Mouse (Mus musculus) liver, embryonic 16.5 days (tissue): ENCODE data around the gene Nrxn1. TPM values are rescaled to one million over a fixed set of nuclear protein-coding genes. Genes with fewer than 3 reads are reported as not detected.

Experiments used
- ATAC-seq: fragments of 200-750 bp; cut with Nextera tagmentation; 2 replicates; pipeline ENCODE4 v1.8.0; 2017; ENCODE audit warnings: low read depth, mild to moderate bottlenecking, moderate number of reproducible peaks, moderate library complexity
- H3K27ac ChIP-seq: fragments of 300-500 bp; sonication (generic); 2 replicates; pipeline ENCODE4 v1.5.1; 2014; ENCODE audit warnings: mild to moderate bottlenecking, low read length
- H3K27me3 ChIP-seq: fragments of 300-500 bp; sonication (generic); 2 replicates; pipeline ENCODE4 v1.6.1; 2014; ENCODE audit warnings: low read depth, low read length, mixed read lengths; ENCODE audit not compliant: control insufficient read depth, insufficient read depth
- H3K36me3 ChIP-seq: fragments of 300-500 bp; sonication (generic); 2 replicates; pipeline ENCODE4 v1.6.1; 2014; ENCODE audit warnings: mild to moderate bottlenecking; ENCODE audit not compliant: control insufficient read depth, insufficient read depth
- H3K4me1 ChIP-seq: fragments of 300-500 bp; sonication (generic); 2 replicates; pipeline ENCODE4 v1.6.1; 2014; ENCODE audit warnings: low read depth, low read length, mixed read lengths; ENCODE audit not compliant: control insufficient read depth
- H3K4me2 ChIP-seq: fragments of 300-500 bp; sonication (generic); 2 replicates; pipeline ENCODE4 v1.6.1; 2014; ENCODE audit warnings: low read depth, low read length, mixed read lengths
- H3K4me3 ChIP-seq: fragments of 300-500 bp; sonication (generic); 2 replicates; pipeline ENCODE4 v1.5.1; 2014; ENCODE audit warnings: low read depth, mild to moderate bottlenecking, low read length
- H3K9ac ChIP-seq: fragments of 300-500 bp; sonication (generic); 2 replicates; pipeline ENCODE4 v1.6.1; 2014; ENCODE audit warnings: low read depth, low read length
- H3K9me3 ChIP-seq: fragments of 300-500 bp; sonication (generic); replicated peaks from 2 replicates; pipeline ENCODE4 v1.6.1; 2016; ENCODE audit warnings: low read length; ENCODE audit not compliant: control insufficient read depth
- WGBS: fragments of 180-500 bp; shearing (Covaris S2); extraction: QIAGEN DNeasy Blood & Tissue Kit; methylation state at CpG from one replicate; pipeline ENCODE4 v1.1.7; 2014; ENCODE audit not compliant: insufficient replicate concordance; 5-methylcytosine and 5-hydroxymethylcytosine counted together
- polyA plus RNA-seq: library from polyadenylated mRNA; unstranded; fragments of >200 nt; fragmentation: Nextera tagmentation; extraction: Ambion mirVana; gene quantifications from 2 replicates; pipeline ENCODE4 v1.2.1, GENCODE M21; 2015

The Nrxn1 gene
- polyA plus RNA-seq, 1 experiment from 2014 or later, result 0.22 TPM

GRCm38 (mm10) chr17:90807199-90807598 lies 285.7 kb downstream of the Nrxn1 start:
- Histone ChIP-seq H3K9me3 (no peaks in the 10 kb centered on the region), H3K36me3 (no peaks in the 10 kb centered on the region), H3K27ac (no peak overlapping the region), H3K4me3 (no peak overlapping the region), H3K4me2 (no peak overlapping the region), H3K4me1 (no peaks in the 10 kb centered on the region), H3K9ac (no peak overlapping the region), H3K27me3 (no peaks in the 10 kb centered on the region)
- no peak for ATAC-seq

- ATAC-seq, result no peak
- H3K36me3 ChIP-seq, result no peaks in the 10 kb centered on the region
- no peaks in the 10 kb centered on the region for H3K4me1 ChIP-seq
- H3K27me3 ChIP-seq, result no peaks in the 10 kb centered on the region
- H3K4me3 ChIP-seq, result no peak overlapping the region
- H3K9ac ChIP-seq, result no peak overlapping the region
- WGBS, result 44% methylated on average over 2 of the region's 2 CpGs
- no peak overlapping the region for H3K4me2 ChIP-seq
- H3K9me3 ChIP-seq, result no peaks in the 10 kb centered on the region
- no peak overlapping the region for H3K27ac ChIP-seq
These were observed 294.2 kb downstream of the Nrxn1 start for GRCm38 (mm10) chr17:90798689-90799088.

DNA sequence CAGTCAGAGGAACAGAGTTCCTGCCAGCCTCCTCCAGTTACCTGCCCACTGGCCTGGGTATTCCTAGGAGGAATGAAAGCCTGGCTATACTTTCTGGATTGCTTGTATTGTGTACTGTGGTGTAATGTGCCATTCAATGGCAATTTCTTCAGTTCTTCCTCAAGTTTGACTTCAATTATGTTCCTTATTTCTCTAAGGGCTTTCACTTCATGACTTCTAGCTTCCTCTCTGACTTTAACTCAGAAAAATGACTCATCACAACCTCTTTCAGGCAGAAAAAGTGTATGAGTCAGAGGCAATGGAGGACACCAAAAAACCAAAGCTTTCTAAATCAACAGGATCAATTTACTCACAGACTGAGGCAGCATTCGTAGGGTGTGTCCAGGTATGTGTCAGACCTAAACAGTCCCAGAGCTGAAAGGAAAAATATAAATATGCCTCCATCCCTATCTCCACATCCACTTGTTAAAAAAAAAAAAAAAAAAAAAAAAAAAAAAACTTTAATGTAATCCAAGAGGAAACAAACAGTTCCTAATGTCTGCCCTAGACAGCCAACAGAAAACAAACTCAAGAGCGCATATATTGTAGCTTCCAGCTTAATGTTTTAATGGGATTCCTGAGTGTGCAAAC lies 295.1 kb downstream of the Nrxn1 start:
- Histone ChIP-seq H3K27me3 (no peaks in the 10 kb centered on the region), H3K27ac (no peak overlapping the region), H3K36me3 (no peaks in the 10 kb centered on the region), H3K9me3 (no peaks in the 10 kb centered on the region), H3K4me2 (no peak overlapping the region), H3K9ac (no peak overlapping the region), H3K4me1 (no peaks in the 10 kb centered on the region), H3K4me3 (no peak overlapping the region)
- ATAC-seq, result no peak
- 61% methylated on average over 2 of the region's 2 CpGs for WGBS

DNA sequence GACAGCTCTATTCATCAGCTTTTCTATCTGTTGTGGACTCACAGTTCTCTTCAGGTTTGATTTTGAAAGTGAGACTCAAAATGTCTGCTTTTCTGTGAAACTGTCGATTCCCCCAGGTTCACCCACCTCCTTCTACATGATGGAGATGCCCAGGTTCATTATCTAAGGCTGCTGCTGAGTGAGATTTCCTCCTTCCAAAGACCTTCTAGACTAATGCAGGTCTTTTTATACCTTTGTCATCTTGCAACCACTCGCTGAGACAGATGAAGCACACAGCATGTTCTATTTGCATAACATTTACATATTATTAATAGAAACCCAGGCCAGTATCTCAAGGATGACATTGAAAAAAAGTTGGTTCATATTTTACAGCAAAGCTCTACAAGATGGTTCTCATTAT lies 295.9 kb downstream of the Nrxn1 start:
- Histone ChIP-seq H3K4me3 (no peak overlapping the region), H3K27ac (no peak overlapping the region), H3K9me3 (no peaks in the 10 kb centered on the region), H3K9ac (no peak overlapping the region), H3K4me2 (no peak overlapping the region), H3K36me3 (no peaks in the 10 kb centered on the region), H3K27me3 (no peaks in the 10 kb centered on the region), H3K4me1 (no peaks in the 10 kb centered on the region)
- 42% methylated on average over 2 of the region's 2 CpGs for WGBS
- no peak for ATAC-seq

DNA sequence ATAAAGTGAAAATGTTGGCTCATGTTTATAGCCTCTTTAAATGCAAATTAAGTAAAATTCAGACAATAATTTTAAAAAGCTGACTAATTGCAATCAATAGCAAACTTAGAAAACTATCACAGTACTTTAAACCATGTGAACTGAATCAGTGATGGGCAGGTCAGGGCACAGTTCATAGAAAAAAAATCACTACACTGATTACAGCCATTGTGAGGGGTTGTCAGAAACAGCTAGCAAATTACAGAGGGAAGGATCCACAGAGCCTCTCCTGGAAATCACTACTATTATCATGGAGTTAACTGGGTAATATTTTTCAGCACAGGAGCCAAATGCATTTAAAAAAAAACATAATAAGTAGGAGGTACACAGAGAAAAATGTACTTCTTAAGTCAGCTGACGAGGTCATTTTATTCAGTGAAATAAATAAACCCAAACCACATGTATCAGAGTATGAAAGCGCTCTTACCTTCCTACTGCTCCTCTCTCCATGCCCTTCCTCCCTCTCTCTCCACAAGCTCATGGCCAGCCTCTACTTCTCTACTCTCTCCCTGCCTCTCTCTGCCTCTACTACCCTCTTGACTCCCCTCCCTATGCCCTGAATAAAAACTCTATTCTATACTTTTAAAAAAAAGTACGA lies 304.3 kb downstream of the Nrxn1 start:
- no peaks in the 10 kb centered on the region for H3K9me3 ChIP-seq
- H3K4me3 ChIP-seq, result no peak overlapping the region
- H3K9ac ChIP-seq, result no peak overlapping the region
- no peaks in the 10 kb centered on the region for H3K4me1 ChIP-seq
- WGBS, result 59% methylated on average over 3 of the region's 3 CpGs
- ATAC-seq, result no peak
- H3K4me2 ChIP-seq, result no peak overlapping the region
- H3K36me3 ChIP-seq, result no peaks in the 10 kb centered on the region
- no peak overlapping the region for H3K27ac ChIP-seq
- no peaks in the 10 kb centered on the region for H3K27me3 ChIP-seq

DNA sequence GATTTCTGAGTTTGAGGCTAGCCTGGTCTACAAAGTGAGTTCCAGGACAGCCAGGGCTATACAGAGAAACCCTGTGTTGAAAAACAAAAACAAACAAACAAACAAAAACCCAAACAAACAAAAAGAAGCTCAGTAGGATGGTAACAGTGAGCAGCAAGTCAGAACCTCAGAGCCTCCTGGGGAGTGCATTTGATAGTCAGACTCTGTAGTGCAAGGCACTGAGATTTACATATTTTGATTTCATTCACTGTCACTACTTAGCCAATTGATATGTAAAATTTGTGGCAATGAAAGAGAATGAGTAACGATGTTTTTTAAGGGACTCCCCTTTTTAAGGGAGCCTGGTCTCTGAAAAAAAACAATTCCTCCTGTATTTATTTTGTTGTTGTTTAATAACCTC lies 304.8 kb downstream of the Nrxn1 start:
- ATAC-seq, result no peak

GRCm38 (mm10) chr17:90787121-90787788 lies 305.6 kb downstream of the Nrxn1 start:
- Histone ChIP-seq H3K4me2 (no peak overlapping the region), H3K9me3 (no peaks in the 10 kb centered on the region), H3K27me3 (no peaks in the 10 kb centered on the region), H3K4me3 (no peak overlapping the region), H3K9ac (no peak overlapping the region), H3K4me1 (no peaks in the 10 kb centered on the region), H3K27ac (no peak overlapping the region), H3K36me3 (no peaks in the 10 kb centered on the region)
- WGBS, result 50% methylated on average over 5 of the region's 5 CpGs
- no peak for ATAC-seq

More for the DNA sequence above, 304.8 kb downstream of the Nrxn1 start:
- Histone ChIP-seq H3K4me2 (no peak overlapping the region), H3K9ac (no peak overlapping the region), H3K4me1 (no peaks in the 10 kb centered on the region), H3K27ac (no peak overlapping the region), H3K36me3 (no peaks in the 10 kb centered on the region), H3K27me3 (no peaks in the 10 kb centered on the region), H3K9me3 (no peaks in the 10 kb centered on the region), H3K4me3 (no peak overlapping the region)
- 57% methylated on average over 1 of the region's 1 CpGs for WGBS

DNA sequence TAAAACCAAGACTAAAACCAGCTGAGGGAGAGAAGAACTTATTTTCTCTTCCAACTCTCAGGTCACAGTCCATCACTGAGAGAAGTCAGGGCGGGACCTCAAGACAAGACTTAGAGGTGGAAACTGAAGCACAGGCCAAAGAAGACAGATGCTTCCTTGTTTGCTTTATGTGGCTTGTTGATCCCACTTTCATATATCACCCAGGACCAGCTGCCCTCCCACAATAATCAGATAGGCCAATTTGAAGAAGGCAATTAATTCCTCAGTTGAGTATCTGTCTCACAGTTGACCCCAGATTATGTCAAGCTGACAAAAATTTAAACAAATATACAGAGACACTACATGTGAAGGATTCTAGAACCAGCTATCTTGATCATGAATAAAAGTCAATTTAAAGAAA lies 312.4 kb downstream of the Nrxn1 start:
- no peaks in the 10 kb centered on the region for H3K27me3 ChIP-seq
- no peaks in the 10 kb centered on the region for H3K9me3 ChIP-seq
- H3K4me2 ChIP-seq, result no peak overlapping the region
- no peak for ATAC-seq
- no peaks in the 10 kb centered on the region for H3K4me1 ChIP-seq
- H3K36me3 ChIP-seq, result no peaks in the 10 kb centered on the region
- H3K9ac ChIP-seq, result no peak overlapping the region
- no peak overlapping the region for H3K4me3 ChIP-seq
- no peak overlapping the region for H3K27ac ChIP-seq
- 56% methylated on average over 1 of the region's 1 CpGs for WGBS

DNA sequence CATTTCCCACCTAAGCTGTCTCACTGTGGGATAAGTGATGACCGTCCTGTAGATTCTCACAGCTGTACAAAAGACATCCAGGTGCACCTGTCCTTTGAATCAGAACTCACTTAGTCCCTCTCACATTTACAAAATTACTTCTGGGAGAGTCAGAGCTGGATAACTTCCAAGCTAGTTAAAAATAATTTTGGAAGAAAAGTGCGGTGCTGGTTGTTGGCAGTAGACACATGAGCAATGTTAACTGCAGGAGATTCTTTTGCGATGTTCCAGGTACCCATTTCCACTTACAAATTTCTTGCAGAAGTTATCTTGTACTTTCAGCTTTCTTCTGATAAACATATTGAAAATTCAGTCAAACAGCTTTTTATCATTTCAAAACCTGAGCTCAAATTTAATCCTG lies 317.5 kb downstream of the Nrxn1 start:
- H3K27me3 ChIP-seq, result no peaks in the 10 kb centered on the region
- no peak overlapping the region for H3K4me3 ChIP-seq
- no peak overlapping the region for H3K27ac ChIP-seq
- 78% methylated on average over 3 of the region's 3 CpGs for WGBS
- no peaks in the 10 kb centered on the region for H3K9me3 ChIP-seq
- ATAC-seq, result no peak
- H3K4me1 ChIP-seq, result no peaks in the 10 kb centered on the region
- H3K4me2 ChIP-seq, result no peak overlapping the region
- no peak overlapping the region for H3K9ac ChIP-seq
- H3K36me3 ChIP-seq, result no peaks in the 10 kb centered on the region
